Mouse (Mus musculus): ENCODE results near the gene Hoxd11.

DNA sequence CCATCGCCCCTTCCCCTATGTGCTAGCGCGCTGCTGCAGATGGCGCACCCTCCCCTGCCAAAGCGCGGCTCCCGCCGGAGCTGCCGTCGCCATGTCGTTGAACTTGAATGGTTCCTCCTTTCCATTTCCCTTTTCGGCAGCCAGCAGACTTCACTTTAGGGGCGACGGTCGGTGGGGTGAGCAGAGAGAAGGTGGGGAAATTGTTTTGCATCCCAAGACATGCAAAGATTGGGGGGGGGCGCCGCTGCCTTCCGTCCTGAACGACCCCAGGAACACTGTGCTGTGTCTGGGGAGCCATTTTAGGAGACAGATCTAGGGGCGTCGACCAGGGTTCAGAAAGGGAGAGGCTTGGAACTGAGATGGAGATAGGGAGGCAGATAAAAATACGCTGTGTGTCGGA, 623 bp downstream of the Hoxd11 start:
- TF ChIP-seq EP300 (IDR thresholded peaks at IDR 0.05) (no peak), CTCF (IDR thresholded peaks at IDR 0.05) (no peak)
